Mouse (Mus musculus) thymus, postnatal 10 days (tissue): ENCODE measurements at regions not wholly inside any gene's neighbourhood (a gene's known extent, or its start where the extent isn't known, plus 50 kb on each side); places are given as distances from the start of the nearest gene placed in this dataset.

ENCODE experiments used
- DNase-seq, 2 experiments: peaks; one replicate each; pipeline ENCODE4 v3.0.0; 2021; ENCODE audit warnings: low spot score in 2 of 2

- no peak for DNase-seq
These were observed 260.0 kb downstream of the Dact1 start for GRCm38 (mm10) chr12:71569662-71570061.

- no peak for DNase-seq
These were observed 260.4 kb downstream of the Dact1 start for GRCm38 (mm10) chr12:71570116-71570515.

- no peak for DNase-seq
These were observed 257.9 kb upstream of the Daam1 start for GRCm38 (mm10) chr12:71572833-71573446.

- no peak for DNase-seq
These were observed 257.4 kb upstream of the Daam1 start for GRCm38 (mm10) chr12:71573456-71573855.

- no peak for DNase-seq
These were observed 256.2 kb upstream of the Daam1 start for GRCm38 (mm10) chr12:71574685-71575084.

- peak in 1 of 2 experiments; percentile 6 for DNase-seq
These were observed 253.5 kb upstream of the Daam1 start for GRCm38 (mm10) chr12:71577349-71577748.

GRCm38 (mm10) chr12:71578006-71578405 is 252.9 kb upstream of the Daam1 start:
- DNase-seq: no peak

GRCm38 (mm10) chr12:71578912-71579311 is 252.0 kb upstream of the Daam1 start:
- DNase-seq: no peak

- no peak for DNase-seq
These were observed 250.2 kb upstream of the Daam1 start for GRCm38 (mm10) chr12:71580532-71581290.

- DNase-seq: no peak
These were observed 246.3 kb upstream of the Daam1 start for GRCm38 (mm10) chr12:71584618-71585017.

GRCm38 (mm10) chr12:71598641-71599040 is 232.2 kb upstream of the Daam1 start:
- DNase-seq: no peak

- no peak for DNase-seq
These were observed 229.7 kb upstream of the Daam1 start for GRCm38 (mm10) chr12:71601091-71601690.

- DNase-seq: no peak
These were observed 227.7 kb upstream of the Daam1 start for GRCm38 (mm10) chr12:71603136-71603535.

GRCm38 (mm10) chr12:71606366-71606765 is 224.5 kb upstream of the Daam1 start:
- DNase-seq: no peak

- DNase-seq: no peak
These were observed 222.9 kb upstream of the Daam1 start for GRCm38 (mm10) chr12:71607966-71608365.

GRCm38 (mm10) chr12:71613326-71613725 is 217.6 kb upstream of the Daam1 start:
- no peak for DNase-seq

- DNase-seq: no peak
These were observed 215.9 kb upstream of the Daam1 start for GRCm38 (mm10) chr12:71614945-71615344.

- no peak for DNase-seq
These were observed 215.5 kb upstream of the Daam1 start for GRCm38 (mm10) chr12:71615383-71615782.

GRCm38 (mm10) chr12:71616121-71616520 is 214.8 kb upstream of the Daam1 start:
- no peak for DNase-seq

GRCm38 (mm10) chr12:71618466-71618865 is 212.4 kb upstream of the Daam1 start:
- DNase-seq: no peak

GRCm38 (mm10) chr12:71618956-71619355 is 211.9 kb upstream of the Daam1 start:
- no peak for DNase-seq

GRCm38 (mm10) chr12:71619561-71619960 is 211.3 kb upstream of the Daam1 start:
- no peak for DNase-seq

GRCm38 (mm10) chr12:71621542-71621941 is 209.3 kb upstream of the Daam1 start:
- DNase-seq: no peak
